Mouse (Mus musculus): ENCODE measurements around the gene Gm12184.
"Not testable (repeated sequence)": the region's sequence is repeated elsewhere in the genome, so short reads cannot be mapped to it uniquely, and the experiment has no call there.

Gm12184 gene

DNA sequence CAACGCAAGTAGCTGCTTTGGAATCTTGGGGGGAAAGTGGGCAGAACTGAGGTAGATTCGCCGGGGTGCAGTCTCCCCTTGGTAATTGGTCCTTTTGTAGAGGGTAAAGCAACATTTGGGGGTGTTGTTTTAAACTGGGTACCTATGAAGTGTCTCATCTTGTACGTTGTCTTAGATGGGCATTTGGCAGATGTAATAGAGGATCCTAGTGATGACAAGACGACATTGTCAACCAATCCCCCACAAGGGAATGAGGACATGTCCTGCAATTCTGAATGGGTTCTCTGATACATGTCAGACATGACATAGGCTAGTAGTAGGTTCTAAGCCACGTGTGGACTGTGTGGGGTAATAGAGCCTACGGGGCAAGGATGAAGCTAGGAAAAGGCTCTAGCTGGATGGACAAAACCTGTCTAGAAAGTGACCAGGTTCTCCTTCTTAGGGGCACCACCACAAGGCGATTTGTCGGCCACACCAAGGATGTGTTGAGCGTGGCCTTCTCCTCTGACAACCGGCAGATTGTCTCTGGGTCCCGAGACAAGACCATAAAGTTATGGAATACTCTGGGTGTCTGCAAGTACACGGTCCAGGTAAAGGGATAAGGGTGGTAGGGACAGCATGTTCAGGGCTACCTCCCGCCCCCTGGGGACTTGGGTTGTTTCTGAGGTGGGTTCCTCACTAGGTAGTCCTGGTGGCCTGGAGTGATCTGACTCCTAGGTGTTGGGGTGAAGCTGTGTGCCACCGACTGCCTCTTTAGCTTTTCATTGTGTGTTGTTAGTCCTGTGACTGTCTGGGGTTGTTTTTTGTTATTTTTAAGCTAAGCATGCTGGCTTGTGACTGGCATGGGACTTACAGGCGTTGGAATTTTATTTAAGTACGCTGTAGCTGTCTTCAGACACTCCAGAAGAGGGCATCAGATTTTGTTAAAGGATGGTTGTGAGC, 24.4 kb downstream of the Gm12184 start:
- no peak for DNase-seq (ENCODE audit: low read depth, low spot score)

DNA sequence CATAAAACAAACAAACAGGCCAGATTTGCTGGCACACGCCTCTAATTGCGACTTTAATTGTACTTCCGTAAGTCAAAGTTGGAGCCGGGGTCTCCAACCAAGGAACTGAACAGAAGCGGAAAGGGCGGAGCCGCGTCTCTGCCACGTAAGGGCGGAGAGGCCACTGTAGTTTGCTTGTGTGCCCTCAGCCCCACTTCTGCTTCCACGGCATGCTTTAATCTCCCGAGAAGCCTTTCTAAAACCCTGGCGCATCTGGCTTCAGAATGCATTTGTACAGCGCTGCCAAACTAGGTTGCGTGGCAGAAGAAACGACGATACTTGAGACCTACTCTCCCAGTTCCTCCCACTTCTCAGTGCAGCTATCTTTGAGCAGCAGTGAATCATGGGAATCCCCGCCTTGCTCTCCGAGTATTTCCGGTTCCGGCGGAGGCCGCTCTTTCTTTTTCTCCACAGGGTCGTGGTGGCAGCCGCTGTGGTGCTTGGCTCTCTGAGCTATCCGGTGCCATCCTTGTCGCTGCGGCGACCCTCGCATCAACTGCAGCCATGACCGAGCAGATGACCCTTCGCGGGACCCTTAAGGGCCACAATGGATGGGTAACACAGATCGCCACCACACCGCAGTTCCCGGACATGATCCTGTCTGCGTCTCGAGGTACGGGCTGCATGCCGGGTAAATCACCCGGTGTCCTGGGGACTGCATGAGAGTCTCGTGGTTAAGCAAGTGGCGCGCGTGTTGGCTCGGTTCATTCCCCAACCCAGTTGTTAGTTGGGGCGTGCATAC, 26.3 kb downstream of the Gm12184 start, which contains the start of gene Rack1:
Rack1 (plus strand) TSS at position 412 of the 781 bp plus-strand sequence.
- peak; percentile 98 for DNase-seq (ENCODE audit: low read depth, low spot score)

DNA sequence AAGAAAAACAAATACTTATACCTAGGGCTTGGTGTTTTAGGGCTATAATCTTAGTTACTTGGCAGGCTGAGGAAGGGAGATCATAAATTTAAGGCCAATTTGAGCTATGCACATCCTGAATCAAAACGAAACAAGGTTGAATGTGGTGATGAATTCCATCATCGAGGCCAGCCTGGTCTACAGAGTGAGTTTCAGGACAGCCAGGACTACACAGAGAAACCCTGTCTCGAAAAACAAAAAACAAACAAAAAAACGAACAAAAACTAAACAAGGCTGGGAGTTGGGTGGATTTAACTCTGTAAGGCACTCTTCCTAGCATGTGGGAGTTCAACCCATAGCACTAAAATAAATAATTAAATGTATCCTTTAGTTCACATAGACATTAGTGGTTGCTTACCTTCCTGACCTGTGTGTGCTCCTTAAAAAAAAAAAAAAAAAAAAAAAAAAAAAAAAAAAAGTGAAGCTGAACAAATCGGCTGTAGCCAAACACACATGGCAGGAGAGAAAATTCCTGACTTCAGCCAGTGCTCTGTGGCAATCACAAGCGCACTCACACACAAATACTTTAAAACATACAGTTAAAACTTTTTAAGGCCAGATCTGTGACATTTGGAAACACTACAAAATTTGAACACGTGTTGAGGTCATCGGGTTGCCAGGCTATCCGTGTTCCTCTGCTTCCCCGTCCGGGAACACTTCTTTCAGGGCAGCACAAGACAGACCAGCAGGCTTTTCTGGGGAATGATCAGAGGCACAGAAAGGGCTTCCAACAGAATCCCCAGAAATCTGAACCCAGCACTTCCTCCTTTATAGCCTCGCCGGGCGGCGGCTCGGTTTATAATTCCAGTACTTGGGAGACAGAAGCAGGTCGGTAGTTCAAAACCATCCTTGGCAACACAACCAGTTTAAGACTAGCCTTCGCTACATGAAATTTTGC, 27.2 kb downstream of the Gm12184 start:
- DNase-seq (ENCODE audit: low read depth, low spot score), result no peak

DNA sequence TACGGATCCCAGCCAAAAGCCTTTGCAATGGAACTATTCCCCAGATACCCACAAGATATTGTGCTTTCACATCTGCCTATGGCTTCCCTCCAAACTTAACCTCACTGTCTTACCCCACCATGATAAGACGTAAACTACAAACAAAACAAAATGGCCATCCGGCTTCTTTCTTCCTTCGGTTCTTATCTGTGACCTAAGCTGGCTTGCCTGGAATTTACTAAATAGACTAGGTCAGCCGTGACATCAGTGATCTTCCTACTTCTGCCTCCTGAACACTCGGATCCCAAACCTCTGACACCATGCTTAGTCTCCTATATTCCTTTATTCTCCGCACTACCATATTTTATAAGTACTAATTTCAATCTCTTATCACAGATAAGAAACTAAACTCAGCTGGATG, 28.1 kb downstream of the Gm12184 start:
- DNase-seq (ENCODE audit: low read depth, low spot score), result no peak

DNA sequence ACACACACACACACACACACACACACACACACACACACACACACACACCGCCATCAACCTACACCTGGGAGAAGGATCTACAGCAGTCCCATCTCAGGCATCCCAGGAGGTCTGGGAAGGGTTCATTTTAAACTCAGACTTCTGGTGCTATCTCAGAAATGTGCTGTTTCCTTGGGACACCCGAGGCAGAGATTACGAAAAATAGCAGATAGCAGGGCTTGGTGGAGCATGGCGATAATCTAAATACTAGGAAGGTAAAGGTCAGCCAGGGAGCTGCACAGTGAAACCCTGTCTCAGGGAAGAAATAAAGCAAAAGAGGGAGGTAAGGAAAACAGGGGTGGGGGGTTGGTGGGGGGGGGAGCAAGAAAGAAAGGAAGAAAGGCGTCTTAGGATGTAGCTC, 29.2 kb downstream of the Gm12184 start:
- DNase-seq (ENCODE audit: low read depth, low spot score), result no peak

DNA sequence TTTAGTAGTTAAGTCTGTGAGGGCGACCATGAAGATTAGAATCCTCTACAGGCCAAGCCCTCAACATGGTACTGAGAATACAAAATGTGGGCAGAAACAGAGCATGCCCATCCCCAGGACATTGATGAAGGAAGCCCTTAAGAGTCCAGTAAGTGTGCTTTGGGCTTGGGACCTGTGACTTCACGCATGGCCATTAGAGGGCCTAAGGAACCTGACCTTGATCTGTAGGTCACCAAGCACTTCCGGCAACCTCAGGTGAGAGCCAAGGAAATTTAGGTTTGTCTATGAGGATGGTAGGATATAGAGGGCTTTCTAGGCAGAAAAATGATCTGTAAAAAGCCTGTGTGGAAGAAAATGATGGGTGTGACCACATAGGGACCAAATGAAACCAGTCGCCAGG, 30.2 kb downstream of the Gm12184 start:
- DNase-seq (ENCODE audit: low read depth, low spot score), result no peak

DNA sequence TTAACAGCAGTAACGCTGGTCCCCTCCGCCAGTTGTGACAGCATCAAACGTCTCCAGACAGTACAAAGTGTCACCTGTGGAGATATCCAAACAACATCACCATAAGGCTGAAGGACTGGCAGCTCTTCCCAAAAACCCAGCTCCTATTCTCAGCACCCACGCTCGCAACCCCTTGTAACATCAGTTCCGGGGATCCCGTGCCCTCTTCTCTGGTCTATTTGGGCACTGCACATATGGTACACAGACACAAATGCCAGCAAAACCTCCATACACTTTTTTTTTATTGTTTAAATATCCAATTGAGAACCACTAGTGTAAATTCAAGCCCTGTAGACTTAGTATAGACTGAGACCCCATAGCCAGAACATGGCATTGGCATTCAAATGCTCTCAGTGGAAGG, 31.2 kb downstream of the Gm12184 start:
- no peak for DNase-seq (ENCODE audit: low read depth, low spot score)

DNA sequence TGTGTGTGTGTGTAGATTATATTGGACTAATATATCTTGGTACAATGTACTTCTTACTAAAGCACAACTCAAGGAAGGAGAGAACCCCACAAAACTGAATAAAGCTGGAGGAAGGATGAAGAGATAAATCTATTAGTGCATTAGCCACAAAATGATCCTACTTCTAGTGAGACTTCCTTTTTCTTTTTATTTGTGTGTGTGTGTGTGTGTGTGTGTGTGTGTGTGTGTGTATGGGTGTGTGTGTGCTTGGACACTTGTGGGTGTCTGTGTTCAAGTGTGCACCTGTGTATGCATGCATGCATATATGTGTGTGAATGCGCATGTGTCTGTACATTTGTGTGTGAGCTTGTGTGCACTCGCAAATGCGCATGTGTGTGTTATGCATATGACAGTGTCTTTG, 33.3 kb downstream of the Gm12184 start:
- DNase-seq (ENCODE audit: low read depth, low spot score), result no peak

DNA sequence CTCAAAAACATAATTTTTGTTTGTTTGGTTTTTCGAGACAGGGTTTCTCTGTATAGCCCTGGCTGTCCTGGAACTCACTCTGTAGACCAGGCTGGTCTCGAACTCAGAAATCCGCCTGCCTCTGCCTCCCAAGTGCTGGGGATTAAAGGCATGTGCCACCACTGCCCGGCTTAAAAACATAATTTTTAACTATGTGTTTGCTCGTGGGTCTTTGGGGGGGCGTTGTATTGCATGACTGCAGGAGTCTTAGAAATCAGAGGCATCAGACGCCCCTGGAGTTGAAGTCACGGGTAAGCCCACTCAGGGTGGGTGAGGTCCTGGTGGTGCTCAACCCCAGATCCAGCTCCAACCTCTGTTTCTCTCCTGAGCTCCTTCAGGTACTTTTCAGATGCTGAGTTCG, 34.6 kb downstream of the Gm12184 start:
- not testable (repeated sequence) for DNase-seq (ENCODE audit: low read depth, low spot score)

DNA sequence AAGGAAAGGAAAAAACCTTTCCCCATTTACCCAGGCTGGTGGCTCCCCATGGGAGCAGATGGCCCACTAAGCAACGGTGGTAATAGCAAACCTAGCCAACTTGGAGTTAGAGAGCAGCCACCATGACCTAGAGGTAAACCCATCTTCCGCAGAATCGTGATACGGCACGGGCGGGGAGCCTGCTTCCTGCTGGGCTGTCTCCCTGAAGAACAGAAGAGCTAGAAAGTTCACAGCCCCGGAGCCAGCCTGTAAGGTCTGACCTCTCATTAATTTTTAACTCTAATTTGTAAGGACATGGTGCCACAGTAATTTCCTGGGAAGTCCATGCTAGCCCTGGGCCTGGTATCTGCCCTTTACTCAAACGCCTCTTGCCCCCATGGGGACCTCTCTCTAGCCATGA, 35.5 kb downstream of the Gm12184 start:
- no peak for DNase-seq (ENCODE audit: low read depth, low spot score)

DNA sequence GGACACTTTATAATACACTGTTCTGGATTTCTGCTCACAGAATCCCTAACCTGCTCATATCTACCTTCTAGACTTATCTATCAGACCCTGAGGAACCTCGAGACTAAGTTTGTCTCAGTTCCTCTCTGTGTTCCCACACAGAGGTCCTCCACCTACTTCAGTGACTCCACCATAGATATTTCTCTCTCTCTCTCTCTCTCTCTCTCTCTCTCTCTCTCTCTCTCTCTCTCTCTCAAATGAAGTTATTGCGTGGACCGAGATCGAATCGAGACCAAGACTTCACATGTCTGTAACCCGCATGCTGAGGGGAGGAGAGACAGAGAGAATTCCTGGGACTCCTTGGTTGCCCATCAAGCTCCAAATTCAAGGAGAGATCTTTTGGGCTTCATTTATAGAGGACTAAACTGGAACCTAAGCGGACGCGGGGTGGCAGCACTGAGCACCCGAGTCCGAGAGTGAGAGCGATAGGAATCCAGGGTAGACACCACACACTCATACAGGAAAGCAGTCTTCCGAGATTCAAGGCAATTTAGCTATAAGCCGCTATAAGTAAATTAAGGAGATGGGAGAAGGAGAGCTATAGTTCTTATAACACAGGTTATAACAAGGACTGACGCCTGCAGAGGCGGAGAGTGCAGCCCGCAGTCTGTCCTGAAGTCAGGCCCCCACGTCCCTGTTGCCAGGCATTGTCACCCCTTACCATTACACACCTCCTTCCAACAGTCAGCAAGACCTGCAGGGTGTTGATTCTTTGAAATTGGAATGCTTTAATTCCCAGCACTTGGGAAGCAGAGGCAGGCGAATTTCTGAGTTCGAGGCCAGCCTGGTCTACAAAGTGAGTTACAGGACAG, 36.3 kb downstream of the Gm12184 start:
- DNase-seq (ENCODE audit: low read depth, low spot score), result no peak

DNA sequence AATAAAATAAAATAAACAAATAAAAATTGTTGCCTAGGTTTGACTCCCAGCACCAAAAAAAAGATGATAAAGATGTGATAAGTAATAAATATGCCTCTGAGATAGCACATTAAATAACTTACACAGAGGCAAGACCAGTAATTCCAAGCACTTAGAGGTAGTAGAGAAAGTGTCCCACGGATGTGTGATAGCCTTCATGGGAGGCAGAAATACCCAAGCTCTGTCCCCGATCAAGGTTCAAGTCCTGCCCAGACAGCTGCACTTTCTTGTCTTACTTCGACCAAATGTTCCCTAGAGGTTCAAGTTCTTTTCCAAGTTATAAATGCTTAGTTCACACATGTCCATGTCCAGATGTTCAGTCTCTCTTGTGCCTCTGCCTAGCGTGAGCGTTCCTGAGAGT, 37.2 kb downstream of the Gm12184 start:
- no peak for DNase-seq (ENCODE audit: low read depth, low spot score)

DNA sequence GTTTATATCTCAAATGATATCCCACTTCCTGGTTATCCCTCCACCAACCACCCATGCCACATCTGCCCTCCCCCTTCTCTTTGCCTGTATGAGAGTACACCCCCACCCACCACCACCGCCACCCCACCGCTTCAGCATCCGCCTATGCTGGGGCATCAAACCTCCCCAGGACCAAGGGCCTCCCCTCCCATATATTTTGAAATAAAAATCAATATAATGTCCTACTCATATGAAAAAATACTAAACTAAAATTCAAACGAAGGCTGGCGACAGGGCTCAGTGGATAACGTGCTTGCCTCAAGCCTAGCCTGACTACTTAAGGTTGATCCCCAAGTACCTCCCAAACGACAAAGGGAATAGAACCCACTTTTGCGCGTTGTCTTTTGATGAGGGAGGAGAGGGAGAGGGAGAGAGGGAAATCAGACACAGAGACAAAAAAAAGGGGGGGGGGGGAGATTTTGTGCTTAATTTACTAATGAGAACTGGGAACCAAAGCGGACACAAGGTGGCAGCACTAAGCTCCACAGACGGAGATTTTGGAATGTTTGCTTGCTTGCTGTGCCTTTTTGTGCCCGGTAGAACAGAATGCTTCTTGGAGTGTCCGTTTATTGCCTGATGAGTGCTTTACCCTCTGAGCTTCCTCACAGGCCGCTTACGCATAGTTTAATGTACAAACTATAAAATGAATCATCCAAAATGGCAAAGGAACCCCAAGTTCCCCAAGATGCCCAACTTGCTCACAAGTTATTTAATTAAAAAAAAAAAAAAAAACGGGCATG, 38.0 kb downstream of the Gm12184 start:
- DNase-seq (ENCODE audit: low read depth, low spot score), result no peak

DNA sequence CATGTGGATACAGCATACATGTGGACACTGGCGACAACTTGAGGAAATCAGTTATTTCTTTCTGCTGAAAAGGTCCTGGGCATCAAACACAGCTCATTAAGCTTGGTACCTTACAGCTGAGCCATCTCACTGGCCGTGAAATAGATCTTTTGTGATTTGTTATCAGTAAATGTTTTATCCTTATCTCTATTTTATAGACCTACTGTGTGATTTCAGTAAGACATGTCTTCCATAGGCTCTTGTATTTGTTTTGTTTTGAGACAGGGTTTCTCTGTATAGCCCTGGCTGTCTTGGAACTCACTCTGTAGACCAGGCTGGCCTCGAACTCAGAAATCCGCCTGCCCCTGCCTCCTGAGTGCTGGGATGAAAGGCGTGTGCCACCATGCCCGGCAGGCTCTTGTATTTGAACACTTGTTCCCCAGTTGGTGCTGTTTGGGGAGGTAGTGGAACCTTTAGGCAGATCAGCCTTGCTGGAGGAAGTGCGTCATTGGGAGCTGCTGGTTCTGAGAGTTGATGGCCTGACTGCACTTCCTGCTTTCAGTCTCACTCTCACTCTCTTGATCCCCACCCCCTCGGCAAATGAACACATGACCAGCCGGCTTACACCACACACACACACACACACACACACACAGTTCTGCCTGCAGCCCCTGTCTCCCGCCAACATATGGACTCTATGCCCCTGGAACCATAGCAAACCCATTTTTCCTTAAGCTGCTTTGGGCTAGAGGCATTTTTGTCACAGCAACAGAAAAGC, 38.8 kb downstream of the Gm12184 start:
- no peak for DNase-seq (ENCODE audit: low read depth, low spot score)

DNA sequence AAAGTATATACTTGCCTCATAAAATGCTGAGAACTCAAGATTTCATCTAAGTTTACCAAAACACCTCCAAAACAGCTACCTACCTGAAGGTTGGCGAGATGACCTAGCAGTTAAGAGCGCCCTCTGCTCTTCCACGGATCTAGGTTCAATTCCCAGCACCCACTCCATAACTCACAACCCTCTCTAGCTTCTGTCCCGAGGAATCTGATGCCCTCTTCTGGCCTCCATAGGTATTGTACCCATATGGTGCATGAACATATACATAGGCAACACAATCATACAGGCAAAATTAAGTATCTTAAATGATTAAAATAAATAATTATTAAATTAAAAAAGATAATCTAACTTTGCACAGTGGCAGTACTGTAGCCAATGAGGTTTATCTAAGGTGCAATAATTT, 44.2 kb downstream of the Gm12184 start:
- DNase-seq (ENCODE audit: low read depth, low spot score), result no peak

DNA sequence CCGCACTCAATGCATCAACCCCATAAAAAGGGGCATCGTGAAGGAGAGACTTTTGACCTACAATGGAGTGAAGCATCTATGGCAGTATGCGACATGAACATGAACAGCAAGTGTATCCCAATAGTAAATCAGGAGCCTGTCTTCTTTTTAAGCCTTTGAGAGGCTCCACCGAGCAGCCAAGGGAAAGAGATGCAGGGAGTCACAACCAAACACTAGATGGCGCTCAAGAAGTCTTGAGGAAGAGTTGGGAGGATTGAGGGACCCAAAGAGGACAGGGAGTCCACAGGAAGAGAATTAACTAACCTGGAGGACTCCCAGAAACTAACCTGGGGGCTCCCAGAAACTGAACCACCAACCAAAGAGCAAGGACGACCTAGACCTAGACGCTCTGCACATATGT, 47.0 kb downstream of the Gm12184 start:
- no peak for DNase-seq (ENCODE audit: low read depth, low spot score)

DNA sequence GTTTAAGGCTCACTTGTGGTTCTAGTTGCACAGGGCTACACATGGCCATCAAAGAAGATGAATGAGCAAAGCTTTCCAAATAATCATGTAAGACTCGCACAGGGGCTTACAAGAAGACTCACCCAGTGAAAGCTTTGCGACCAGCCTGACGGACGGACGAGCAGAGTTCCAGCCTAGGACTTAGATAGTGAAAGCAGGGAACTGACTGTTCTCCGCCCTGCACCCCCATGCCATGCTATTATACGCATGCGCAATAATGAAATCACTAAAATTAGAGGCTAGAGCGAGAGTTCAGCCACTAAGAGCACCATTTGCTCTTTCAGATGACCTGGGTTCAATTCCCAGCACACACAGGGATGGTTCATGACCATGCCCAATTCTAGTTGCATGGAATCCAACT, 49.2 kb downstream of the Gm12184 start:
- DNase-seq (ENCODE audit: low read depth, low spot score), result no peak

DNA sequence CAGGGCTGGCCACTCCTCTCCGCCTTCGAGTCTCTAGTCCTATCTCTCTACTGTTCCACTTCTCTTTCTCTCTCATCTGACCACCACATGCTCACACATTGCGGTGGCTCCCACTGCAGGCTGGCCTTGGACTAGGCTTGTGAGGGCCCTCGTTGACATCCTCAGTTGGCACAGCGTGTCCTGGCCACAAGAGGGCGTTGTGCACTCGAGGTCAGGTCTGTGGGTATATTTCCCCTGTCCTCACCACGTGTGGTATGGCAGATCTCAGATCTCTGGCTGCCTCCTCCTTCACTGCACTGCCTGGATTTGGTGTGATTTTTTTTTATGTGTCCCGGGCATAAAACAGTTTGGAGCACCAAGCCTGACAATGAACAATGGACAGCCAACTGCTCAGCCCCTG, 49.8 kb downstream of the Gm12184 start:
- no peak for DNase-seq (ENCODE audit: low read depth, low spot score)

DNA sequence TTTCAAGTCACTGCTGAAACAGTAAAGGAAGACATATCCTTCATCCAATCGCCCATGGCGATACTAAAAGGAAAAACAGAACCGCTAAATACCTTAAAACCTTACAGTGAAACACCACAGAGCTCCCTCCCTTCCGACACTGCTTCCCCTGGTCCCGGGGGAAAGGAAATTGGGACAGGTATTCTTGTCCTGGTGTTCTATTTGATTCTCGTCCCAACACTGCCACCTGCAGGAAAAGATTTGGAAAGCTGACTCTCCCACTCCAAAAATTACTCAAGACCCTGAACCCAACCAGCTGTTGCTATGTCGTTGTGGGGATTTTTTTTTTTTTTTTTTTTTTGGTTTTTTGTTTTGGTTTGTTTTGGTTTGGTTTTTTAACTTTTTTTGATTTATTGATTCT, 51.0 kb downstream of the Gm12184 start:
- DNase-seq (ENCODE audit: low read depth, low spot score), result no peak

Data from telencephalon, adult 2 months (tissue).